Mouse (Mus musculus) Patski (cell line): ENCODE data around the gene Cck. TPM values are rescaled to one million over a fixed set of nuclear protein-coding genes. Genes with fewer than 3 reads are reported as not detected.

ENCODE experiments used
- ATAC-seq: fragments of 100-300 bp; one replicate; pipeline ENCODE4 v1.8.0; 2021
- CTCF ChIA-PET: fragments of 350-600 bp; sonication (Branson Sonifier 250); formaldehyde crosslinking; loops from one replicate; lab custom pipeline; 2022; ENCODE audit warnings: inconsistent platforms; lab: Charles Lee
- POLR2A ChIA-PET: fragments of 350-600 bp; sonication (Branson Sonifier 250); formaldehyde crosslinking; loops from one replicate; lab custom pipeline; 2022; ENCODE audit warnings: antibody characterized with exemption, inconsistent platforms; lab: Charles Lee
- DNase-seq: peaks from one replicate; pipeline ENCODE4 v3.0.0-alpha.2; 2011; ENCODE audit warnings: low read depth, low spot score
- H3K27me3 ChIP-seq: fragments of 371-371 bp; one replicate; pipeline ENCODE4 v1.5.1; 2021
- CTCF ChIP-seq: fragments of 100-300 bp; IDR thresholded peaks from one replicate; pipeline ENCODE4 v1.5.1; 2021
- in situ Hi-C: fragments of 300-500 bp; cut with MboI; formaldehyde crosslinking; loops from 3 replicates; pipeline ENCODE4 v1.11.1; 2018; ENCODE audit warnings: low pct_unique_long_range_greater_than_20kb, mixed read lengths
- polyA plus RNA-seq: library from polyadenylated mRNA; unstranded; gene quantifications from one replicate; pipeline ENCODE4 v1.2.3, GENCODE M21; 2021

Gene Cck
- polyA plus RNA-seq, 1 experiment from 2014 or later, result not detected

- DNase-seq (no peak), ATAC-seq (no peak)
- POLR2A ChIA-PET, result interaction anchor here (1.7 kb wide), 1 partner anchor 9 kb away, joined by 3 read pairs; no protein-coding TSS in a partner anchor
- in situ Hi-C loops, result no loop called here
- no peak for TF ChIP-seq CTCF
- H3K27me3 ChIP-seq, result no peaks in the 10 kb centered on the region
- CTCF ChIA-PET, result interaction anchor here (1.2 to 2.1 kb wide), 3 partner anchors 9 to 57 kb away, joined by 3 to 6 read pairs (median 4); no protein-coding TSS in a partner anchor
Observed at GRCm38 (mm10) chr9:121443696-121444366, 51.7 kb downstream of the Cck start.

GRCm38 (mm10) chr9:121442145-121442544 lies 53.3 kb downstream of the Cck start:
- no peak for DNase-seq
- no peak for TF ChIP-seq CTCF
- in situ Hi-C loops, result no loop called here
- ChIA-PET CTCF (interaction anchor here (1.2 to 1.9 kb wide), 3 partner anchors 11 to 50 kb away, joined by 3 to 4 read pairs (median 3); no protein-coding TSS in a partner anchor), POLR2A (interaction anchor here (0.8 kb wide), 1 partner anchor 36 kb away, joined by 3 read pairs; no protein-coding TSS in a partner anchor)
- no peaks in the 10 kb centered on the region for H3K27me3 ChIP-seq
- ATAC-seq, result no peak

Other genes starting within 250 kb of the Cck start
- 6.2 TPM for gene Ulk4, start 218.5 kb downstream of the Cck start, polyA plus RNA-seq
- gene Trak1, start 198.2 kb downstream of the Cck start, polyA plus RNA-seq, result 49.4 TPM
- gene Lyzl4, start 146.4 kb upstream of the Cck start, polyA plus RNA-seq, result not detected
- not detected for gene Vipr1, start 147.0 kb upstream of the Cck start, polyA plus RNA-seq
- gene Sec22c, start 209.8 kb upstream of the Cck start, polyA plus RNA-seq, result 12.7 TPM
- gene Ss18l2, start 214.6 kb upstream of the Cck start, polyA plus RNA-seq, result 63.8 TPM
- 54.5 TPM for gene Nktr, start 223.5 kb upstream of the Cck start, polyA plus RNA-seq